Mouse (Mus musculus) yolk sac, embryonic 10.5 days (tissue): ENCODE results near the gene Banp.

Source experiments
- DNase-seq: peaks from one replicate; pipeline ENCODE4 v3.0.0-alpha.2; 2017; ENCODE audit warnings: low spot score

Gene Banp

GRCm38 (mm10) chr8:121926266-121926665 lies 23.3 kb upstream of the Banp start:
- DNase-seq, result no peak

DNA sequence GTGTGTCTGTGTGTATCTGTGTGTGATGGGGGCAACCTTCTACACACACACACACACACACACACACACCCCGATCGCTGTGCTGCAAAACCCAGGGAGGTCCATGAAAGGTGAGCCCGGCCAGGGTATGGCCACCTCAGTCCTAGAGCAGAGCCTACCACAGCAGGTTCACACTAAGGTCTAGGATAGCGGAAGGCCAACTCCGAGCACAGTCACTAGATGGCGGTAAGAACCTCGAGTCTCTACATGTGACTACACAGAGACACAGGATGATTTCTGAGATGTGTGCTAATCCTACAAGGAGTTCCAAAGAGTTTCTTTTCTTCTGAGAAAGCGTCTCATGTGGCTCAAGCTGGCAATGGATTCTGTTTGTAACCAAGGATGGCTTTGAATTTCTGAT lies 22.2 kb upstream of the Banp start:
- DNase-seq, result no peak

GRCm38 (mm10) chr8:121930047-121930446 lies 19.5 kb upstream of the Banp start:
- no peak for DNase-seq

GRCm38 (mm10) chr8:121931571-121931970 lies 18.0 kb upstream of the Banp start:
- no peak for DNase-seq

- no peak for DNase-seq
Observed at GRCm38 (mm10) chr8:121932026-121932667, 17.4 kb upstream of the Banp start.

DNA sequence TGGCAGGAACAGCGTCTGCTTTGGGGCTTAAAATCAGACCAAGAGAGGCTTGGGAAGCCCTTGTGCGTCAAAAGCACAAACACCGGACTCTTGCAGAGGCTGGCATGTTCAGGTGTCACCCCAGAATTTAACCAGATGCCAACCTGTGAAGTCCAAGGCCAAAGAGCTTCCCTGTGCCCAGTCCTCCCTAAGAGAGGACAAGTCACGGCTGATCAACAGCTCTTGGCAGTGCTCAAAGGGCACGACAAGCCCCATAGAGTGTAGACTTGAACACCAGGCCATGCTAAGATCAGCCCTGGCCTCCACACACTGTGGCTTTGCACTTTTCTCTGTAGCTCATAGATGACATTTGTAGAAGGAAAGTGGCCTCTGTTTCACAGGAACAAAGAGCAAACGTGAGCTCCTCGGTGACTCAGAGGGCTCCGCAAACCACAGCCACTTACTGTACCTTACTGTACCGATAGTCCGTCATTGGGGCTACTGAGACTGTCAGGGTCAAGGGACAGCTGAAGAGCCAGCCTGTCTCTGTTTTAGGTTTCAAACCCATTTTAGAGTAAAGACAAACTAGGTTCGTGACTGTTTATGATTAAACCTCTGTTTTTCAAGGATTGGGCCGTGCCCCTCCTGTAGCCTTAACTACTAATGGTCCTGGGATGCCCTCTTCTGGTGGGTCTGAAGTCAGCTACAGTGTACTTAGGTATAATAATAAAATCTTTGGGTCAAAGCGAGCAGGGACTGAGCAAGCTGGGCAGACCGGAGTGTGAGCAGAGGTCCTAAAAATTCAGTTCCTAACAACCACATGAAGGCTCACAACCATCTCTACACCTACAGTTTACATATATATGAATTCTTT lies 16.7 kb upstream of the Banp start:
- DNase-seq, result no peak

DNA sequence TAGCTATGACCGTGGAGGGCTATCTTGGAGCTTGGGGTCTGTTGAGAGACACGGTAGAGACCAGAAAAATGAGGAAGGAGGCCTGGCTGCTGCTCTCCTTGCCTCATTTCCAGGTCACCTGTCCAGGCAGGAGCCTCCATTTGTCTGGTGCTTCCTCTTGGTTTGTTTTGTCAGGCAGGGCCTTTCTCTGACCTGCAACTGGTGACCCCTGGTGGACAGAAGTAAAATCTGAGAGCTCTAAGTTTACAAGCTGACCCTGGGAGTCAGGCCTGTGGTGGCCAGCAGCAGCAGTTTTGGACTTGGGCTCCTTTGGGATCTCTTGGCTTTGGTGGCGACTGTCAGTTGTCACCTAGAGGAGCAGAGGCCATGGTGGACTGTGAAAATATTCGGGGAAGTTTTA lies 15.0 kb upstream of the Banp start:
- no peak for DNase-seq

DNA sequence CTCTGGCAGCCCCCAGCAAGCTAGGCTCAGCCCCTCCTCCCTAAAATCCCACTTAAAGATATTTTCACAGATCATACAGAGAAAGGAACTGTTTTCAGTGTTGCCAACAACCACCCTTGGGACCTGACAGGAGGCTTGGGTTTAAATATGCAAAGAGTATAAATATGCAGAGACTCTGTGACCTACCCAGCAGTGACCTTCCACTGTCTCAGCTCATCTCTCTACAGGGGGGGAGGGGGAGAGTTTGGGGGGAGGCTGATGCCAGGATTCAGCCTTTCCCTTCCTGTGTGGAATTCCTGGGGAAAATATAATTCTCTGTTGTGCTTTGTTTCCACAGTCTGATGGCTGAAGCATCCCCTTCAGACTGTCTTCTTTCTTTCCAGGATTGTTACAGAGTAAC lies 14.6 kb upstream of the Banp start:
- DNase-seq, result no peak

DNA sequence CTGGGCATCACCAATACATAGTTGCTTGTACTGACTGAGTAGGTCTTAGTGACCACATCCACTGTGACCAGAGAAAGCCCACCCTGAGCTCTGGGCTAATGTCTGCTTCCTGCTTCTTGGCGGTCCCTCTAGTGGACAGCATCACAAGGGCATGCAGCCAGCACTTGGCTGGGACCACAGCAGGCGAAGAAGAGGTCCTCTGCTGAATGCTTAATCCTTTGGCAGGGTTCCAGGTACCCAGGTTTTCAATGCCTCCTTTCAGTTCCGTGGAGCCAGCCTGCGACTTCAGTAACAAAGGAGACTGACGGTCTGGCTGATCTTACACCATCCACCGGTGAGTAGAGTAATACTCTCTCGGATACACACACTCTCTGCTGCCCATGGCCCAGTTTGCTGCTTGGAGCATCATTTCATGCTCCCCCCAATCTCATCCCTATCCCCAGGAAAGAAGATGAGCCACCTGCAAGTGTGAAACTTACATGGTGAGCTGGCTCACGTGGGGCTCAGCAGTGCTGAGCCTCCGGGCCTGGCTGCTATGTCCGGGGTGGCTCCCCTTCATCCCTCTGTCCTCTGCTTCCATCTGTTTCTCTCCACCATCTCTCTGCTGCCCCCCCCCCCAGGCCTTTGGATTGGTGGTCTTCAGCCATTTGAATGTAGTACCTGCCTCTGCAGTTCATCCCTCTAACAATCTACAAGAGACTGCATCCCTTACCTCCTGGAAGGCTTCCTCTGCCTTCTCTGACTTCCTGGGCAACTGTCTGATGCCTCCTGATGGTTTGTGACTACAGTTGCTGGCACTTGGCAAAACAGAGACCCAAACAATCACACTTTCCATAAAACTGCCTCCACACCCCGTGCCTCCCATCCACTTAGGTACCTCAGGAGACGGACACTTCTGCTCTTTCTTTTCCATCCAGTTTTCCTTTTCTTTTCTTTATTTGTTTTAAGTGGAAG lies 13.9 kb upstream of the Banp start:
- DNase-seq, result no peak

- no peak for DNase-seq
Observed at GRCm38 (mm10) chr8:121936391-121936790, 13.2 kb upstream of the Banp start.

DNA sequence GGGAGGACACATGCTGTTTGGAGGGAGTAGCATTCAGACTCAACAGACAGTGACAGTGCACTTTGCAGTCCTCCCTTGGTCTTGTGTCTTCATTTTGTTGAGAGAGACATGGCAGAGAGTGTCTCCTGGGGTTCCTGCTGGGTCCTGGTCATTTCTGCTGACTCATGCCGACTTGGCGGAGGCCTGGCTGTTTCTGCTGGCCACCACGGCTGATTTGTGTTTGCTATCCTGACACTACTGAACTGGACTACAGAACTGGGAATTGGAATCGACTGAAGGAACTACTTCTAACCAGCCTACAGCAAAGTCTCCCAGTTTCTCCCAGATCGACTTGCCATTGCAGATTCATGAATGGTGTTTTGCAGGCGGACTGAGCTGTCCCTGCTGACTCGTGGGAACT lies 10.8 kb upstream of the Banp start:
- no peak for DNase-seq

GRCm38 (mm10) chr8:121943057-121943540 lies 6.5 kb upstream of the Banp start:
- DNase-seq, result no peak

DNA sequence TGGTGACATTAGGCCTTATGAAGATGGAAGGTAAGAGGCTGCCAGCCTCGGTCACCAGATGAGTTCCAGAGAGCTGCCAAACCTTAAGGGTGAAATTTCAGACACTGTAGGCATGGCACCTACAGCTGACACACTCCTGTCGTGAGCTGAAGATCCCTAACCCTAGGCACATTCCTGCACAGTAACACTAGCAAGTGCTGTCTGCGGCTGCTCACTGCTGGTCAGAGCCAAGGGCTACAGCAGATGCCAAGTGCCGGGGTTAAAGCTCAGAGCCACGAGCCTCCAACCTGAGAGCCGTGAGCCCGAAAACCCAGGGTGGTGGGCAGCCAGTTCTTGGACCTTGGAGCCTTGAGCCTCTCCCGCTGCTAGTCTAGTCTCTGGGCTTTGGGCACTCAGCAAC lies 5.8 kb upstream of the Banp start:
- DNase-seq, result no peak

DNA sequence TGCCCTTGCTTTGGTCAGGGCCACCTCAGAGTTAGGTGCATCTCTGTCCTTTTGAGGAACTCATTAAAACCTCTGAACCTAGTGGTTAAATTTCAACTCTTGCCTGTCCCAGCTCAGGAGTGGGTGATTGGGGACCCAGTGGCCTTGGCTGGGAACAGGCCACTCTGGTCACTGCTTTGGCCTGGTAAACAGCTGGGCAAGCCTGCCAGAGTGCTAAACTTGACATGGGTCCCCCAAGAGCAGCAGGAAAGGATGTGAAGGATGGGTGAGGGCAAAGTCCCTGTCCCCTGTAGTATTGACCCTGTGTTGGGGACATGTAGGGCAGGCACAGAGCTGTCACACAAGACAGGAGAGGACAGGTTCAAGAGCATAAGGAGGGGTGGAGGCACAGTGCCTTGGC lies 4.7 kb upstream of the Banp start, which contains the start of gene Car5a:
TSS of gene Car5a (minus strand) at position 74 of the 400 bp plus-strand sequence.
- DNase-seq, result no peak

GRCm38 (mm10) chr8:121946351-121946750 lies 3.2 kb upstream of the Banp start:
- DNase-seq, result no peak

- no peak for DNase-seq
Observed at GRCm38 (mm10) chr8:121947047-121947752, 2.4 kb upstream of the Banp start.

GRCm38 (mm10) chr8:121947753-121948141 lies 1.8 kb upstream of the Banp start:
- peak; percentile 89 for DNase-seq

DNA sequence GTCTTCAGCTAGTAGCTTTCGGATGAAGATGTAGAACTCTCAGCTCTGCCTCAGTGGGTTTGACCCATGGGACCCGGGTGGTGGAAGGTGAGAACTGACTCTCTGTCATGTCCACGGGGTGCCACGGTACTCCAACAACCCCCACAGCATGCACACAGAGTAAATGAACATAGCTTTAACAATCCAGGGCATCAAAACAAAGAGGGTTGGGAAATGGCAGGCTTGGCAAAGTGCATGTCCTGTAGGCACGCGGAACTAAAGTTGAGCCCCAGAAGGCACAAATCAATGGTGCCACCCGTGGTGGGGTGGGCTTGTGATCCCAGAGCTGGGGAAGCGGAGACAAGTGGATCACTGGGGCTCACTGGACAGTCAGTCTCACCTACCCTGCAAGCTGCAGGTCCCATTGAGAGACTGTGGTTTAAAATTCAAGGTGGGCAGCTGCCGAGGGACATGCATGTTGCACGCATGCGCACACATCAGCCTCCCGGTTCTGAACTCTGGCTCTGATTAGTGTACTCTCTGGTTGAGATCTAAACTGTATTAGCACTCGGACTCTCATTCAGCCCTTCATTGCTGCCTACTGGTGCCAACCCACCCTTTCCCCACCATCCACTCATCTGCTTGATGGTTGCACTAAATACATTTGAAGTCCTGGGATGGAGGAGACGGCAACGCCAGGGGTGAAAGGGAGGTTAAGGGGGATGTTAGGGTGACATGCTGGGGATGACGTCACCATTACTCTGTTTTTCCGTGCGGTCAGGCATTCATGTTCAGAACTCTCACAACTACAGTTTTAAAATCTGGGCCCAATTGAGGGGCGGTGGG lies 1.0 kb upstream of the Banp start:
- DNase-seq, result no peak

DNA sequence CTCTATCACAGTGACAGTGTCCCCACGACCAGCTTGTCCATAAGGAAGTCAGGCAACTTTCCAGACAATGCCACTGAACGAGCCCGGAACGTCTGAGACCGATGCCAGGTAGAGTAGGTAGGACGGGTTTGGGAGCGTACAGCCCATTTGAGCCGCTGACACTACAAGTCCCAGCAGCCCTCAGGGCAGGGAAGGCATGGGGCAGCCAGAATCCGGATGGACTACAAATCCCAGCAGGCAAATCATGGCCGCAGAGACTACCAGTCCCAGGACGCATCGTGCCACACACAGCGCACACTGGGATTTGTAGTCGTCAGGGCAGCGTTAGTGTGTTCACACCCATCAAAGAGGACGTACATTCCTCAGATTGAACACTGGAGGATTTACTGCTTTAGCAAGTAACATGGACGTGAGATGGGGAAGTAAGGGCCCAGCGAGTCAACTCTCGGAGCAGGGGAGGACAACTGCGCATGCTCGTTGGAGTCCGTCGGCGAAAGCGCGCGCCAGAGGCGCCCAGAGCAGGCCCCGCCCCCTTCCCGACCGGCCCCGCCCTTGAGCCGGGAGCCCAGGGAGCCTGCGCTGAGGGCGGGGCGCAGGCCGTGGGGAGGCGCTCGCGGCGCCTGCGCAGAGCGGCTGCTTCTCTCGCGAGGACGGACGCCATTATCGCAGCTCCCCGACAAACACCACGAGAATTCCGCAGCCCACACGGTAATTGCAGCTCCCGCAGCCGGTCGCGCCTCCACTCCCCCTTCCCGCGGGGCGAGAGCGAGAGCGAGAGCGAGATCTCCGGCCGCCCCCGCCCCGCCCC lies 595 bp downstream of the Banp start:
- peak; percentile 98 for DNase-seq
